Mouse (Mus musculus) embryonic facial prominence, embryonic 10.5 days (tissue): Measurements from ENCODE around the gene Cd109. TPM values are rescaled to one million over a fixed set of nuclear protein-coding genes. Genes with fewer than 3 reads are reported as not detected.

ENCODE experiments used
- polyA plus RNA-seq: library from polyadenylated mRNA; unstranded; fragments of >200 nt; fragmentation: Nextera tagmentation; extraction: Ambion mirVana; gene quantifications from 2 replicates; pipeline ENCODE4 v1.2.1, GENCODE M21; 2016

Gene Cd109
- polyA plus RNA-seq, 1 experiment from 2014 or later = 4.4 TPM

Other genes starting within 250 kb of the Cd109 start
- 0.26 TPM in 1 of 2 replicates, not detected in the other for gene Dppa5a, start 247.4 kb upstream of the Cd109 start, polyA plus RNA-seq
- gene Ooep, start 236.8 kb upstream of the Cd109 start, polyA plus RNA-seq = 0.80 and 0.96 TPM in 2 replicates
- gene Ddx43, start 219.8 kb upstream of the Cd109 start, polyA plus RNA-seq = 0.12 TPM in 1 of 2 replicates, not detected in the other
- gene Cgas, start 172.3 kb upstream of the Cd109 start, polyA plus RNA-seq = 0.21 and 0.55 TPM in 2 replicates
- 23.0 and 23.8 TPM in 2 replicates for gene Mto1, start 167.3 kb upstream of the Cd109 start, polyA plus RNA-seq
- 0.30 and 0.78 TPM in 2 replicates for gene Gm17324, start 166.8 kb upstream of the Cd109 start, polyA plus RNA-seq
- gene Eef1a1, start 126.4 kb upstream of the Cd109 start, polyA plus RNA-seq = 3,747 and 3,838 TPM in 2 replicates
- gene Slc17a5, start 27.5 kb upstream of the Cd109 start, polyA plus RNA-seq = 9.5 and 11.2 TPM in 2 replicates